Mouse (Mus musculus) 416B (cell line): ENCODE data around the gene Slc35b1.

ENCODE experiments used
- DNase-seq: peaks from one replicate; pipeline ENCODE4 v3.0.0; 2011; ENCODE audit warnings: low read depth

The Slc35b1 gene

GRCm38 (mm10) chr11:95384319-95384972, at the start of gene Slc35b1:
Gene Slc35b1, plus strand, starts transcription at chr11:95384692.
- peak; percentile 100 for DNase-seq

GRCm38 (mm10) chr11:95336568-95337128, 47.8 kb upstream of the Slc35b1 start, which contains the start of gene Fam117a:
Gene Fam117a, plus strand, starts transcription at chr11:95337018.
- DNase-seq, result peak; percentile 99

GRCm38 (mm10) chr11:95337129-95337813, 47.2 kb upstream of the Slc35b1 start:
- peak; percentile 68 for DNase-seq

- peak; percentile 54 for DNase-seq
Measured at GRCm38 (mm10) chr11:95337846-95338342, 46.6 kb upstream of the Slc35b1 start.

GRCm38 (mm10) chr11:95339471-95340021, 44.9 kb upstream of the Slc35b1 start:
- peak; percentile 71 for DNase-seq

GRCm38 (mm10) chr11:95340259-95340658, 44.2 kb upstream of the Slc35b1 start:
- DNase-seq, result no peak

GRCm38 (mm10) chr11:95340664-95341063, 43.8 kb upstream of the Slc35b1 start:
- DNase-seq, result peak; percentile 53

- peak; percentile 69 for DNase-seq
Measured at GRCm38 (mm10) chr11:95343180-95343579, 41.3 kb upstream of the Slc35b1 start.

GRCm38 (mm10) chr11:95344181-95344580, 40.3 kb upstream of the Slc35b1 start:
- no peak for DNase-seq

GRCm38 (mm10) chr11:95350289-95350688, 34.2 kb upstream of the Slc35b1 start:
- DNase-seq, result no peak

- DNase-seq, result no peak
Measured at GRCm38 (mm10) chr11:95350960-95351359, 33.5 kb upstream of the Slc35b1 start.

- DNase-seq, result peak; percentile 68
Measured at GRCm38 (mm10) chr11:95352686-95353085, 31.8 kb upstream of the Slc35b1 start.

- peak; percentile 93 for DNase-seq
Measured at GRCm38 (mm10) chr11:95353226-95353625, 31.3 kb upstream of the Slc35b1 start.

- DNase-seq, result peak; percentile 59
Measured at GRCm38 (mm10) chr11:95354228-95354944, 30.1 kb upstream of the Slc35b1 start.

- peak; percentile 29 for DNase-seq
Measured at GRCm38 (mm10) chr11:95354945-95355660, 29.4 kb upstream of the Slc35b1 start.

GRCm38 (mm10) chr11:95355661-95356011, 28.9 kb upstream of the Slc35b1 start:
- DNase-seq, result peak; percentile 50

GRCm38 (mm10) chr11:95356039-95356438, 28.5 kb upstream of the Slc35b1 start:
- DNase-seq, result no peak

- peak; percentile 99 for DNase-seq
Measured at GRCm38 (mm10) chr11:95356469-95357273, 27.8 kb upstream of the Slc35b1 start.

- peak; percentile 32 for DNase-seq
Measured at GRCm38 (mm10) chr11:95358263-95358662, 26.2 kb upstream of the Slc35b1 start.

- no peak for DNase-seq
Measured at GRCm38 (mm10) chr11:95364388-95364787, 20.1 kb upstream of the Slc35b1 start.
